ENCODE assay signal across 8 mouse cellular contexts in the genomic region with DNA sequence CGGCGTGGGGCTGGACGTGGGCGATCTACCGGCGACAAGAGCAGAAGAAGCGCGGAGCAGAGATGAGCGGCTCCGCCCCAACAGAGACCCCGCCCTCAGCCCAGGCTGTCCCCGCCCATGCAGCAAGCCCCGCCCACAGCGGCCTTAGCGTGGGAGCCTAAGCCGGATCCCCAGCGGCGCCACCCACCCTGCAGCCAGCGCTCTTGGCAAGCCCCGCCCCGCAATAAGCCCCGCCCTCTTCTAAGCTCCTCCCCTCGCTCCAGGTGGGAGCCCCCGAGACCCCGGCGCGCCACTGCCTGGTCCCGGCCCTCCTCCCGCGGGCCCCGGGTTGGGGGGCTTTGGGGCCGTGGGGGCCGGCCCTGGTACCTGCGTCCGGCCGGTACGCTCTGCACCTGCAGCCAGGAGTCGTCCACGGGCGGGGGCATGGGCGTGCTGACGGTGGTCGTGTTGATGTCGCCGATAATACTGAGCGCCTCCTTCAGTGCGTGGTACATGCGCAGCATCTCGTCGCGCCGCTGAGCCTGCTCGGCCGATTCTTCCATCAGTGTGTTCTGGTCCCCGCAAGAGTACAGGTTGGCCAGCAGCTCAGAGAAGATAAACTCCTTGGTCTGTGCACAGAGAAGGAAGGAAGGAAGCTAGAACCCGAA. TPM values are rescaled to one million over a fixed set of nuclear protein-coding genes. Genes with fewer than 3 reads are reported as not detected.
A peak's percentile ranks its signal among the peaks of the same experiment; 100 is the strongest.
DNase-seq lines count a peak whose midpoint lies in the region; ATAC-seq and TF ChIP-seq lines count a peak whose summit lies in the region.

No protein-coding gene starts in this region.

- no peak for TF ChIP-seq EP300 in liver, embryonic 14.5 days (IDR thresholded peaks at IDR 0.05; ENCODE audit: low read depth)
- no peak for TF ChIP-seq EP300 in stomach, postnatal 0 days (optimal IDR thresholded peaks at IDR 0.05)

- no peaks in the 10 kb centered on the region for H3K36me3 ChIP-seq in liver, embryonic 14.5 days (replicated peaks; ENCODE audit: control insufficient read depth, insufficient read depth, low read depth)
- H3K36me3 ChIP-seq in stomach, postnatal 0 days (ENCODE audit: control insufficient read depth, insufficient read depth, low read length), result no peaks in the 10 kb centered on the region

- peak overlapping the region; percentile 91 for H3K4me2 ChIP-seq in liver, embryonic 14.5 days (ENCODE audit: low read depth)
- peak overlapping the region; percentile 100 for H3K4me2 ChIP-seq in stomach, postnatal 0 days (replicated peaks; ENCODE audit: low read depth)

- H3K27me3 ChIP-seq in liver, embryonic 14.5 days (ENCODE audit: control insufficient read depth, insufficient read depth, low read length), result peaks cover 20% of the 10 kb centered on the region
- no peaks in the 10 kb centered on the region for H3K27me3 ChIP-seq in stomach, postnatal 0 days (ENCODE audit: control insufficient read depth, insufficient read depth, low read length)

- WGBS in liver, embryonic 14.5 days (ENCODE audit: insufficient replicate concordance), result 2% methylated on average over 45 of the region's 56 CpGs
- WGBS in stomach, postnatal 0 days, result 6% methylated on average over 51 of the region's 56 CpGs

- no peak for TF ChIP-seq CTCF in liver, embryonic 14.5 days (IDR thresholded peaks at IDR 0.05; ENCODE audit: low read depth)
- TF ChIP-seq CTCF in stomach, postnatal 0 days (IDR thresholded peaks at IDR 0.05; ENCODE audit: low read depth), result no peak

- no peak overlapping the region for H3K9ac ChIP-seq in liver, embryonic 14.5 days (replicated peaks)
- H3K9ac ChIP-seq in stomach, postnatal 0 days (ENCODE audit: low read length), result peak overlapping the region; percentile 70

- H3K4me3 ChIP-seq in liver, embryonic 14.5 days (ENCODE audit: insufficient read depth in 1 of 2, low read depth in 2 of 2, low read length in 2 of 2), result peak overlapping the region; percentile 5 to 48; a peak in 2 of 4 replicates
- peak overlapping the region; percentile 60 for H3K4me3 ChIP-seq in stomach, postnatal 0 days (ENCODE audit: low read depth, low read length)

- peak; percentile 64 for DNase-seq in cerebellum, adult 11-12 months
- peak; percentile 58 for DNase-seq in cerebellum, adult 9-11 months
- peak; percentile 62 for DNase-seq in gastrocnemius, adult 18-20 months (ENCODE audit: low spot score)
- peak; percentile 37 for DNase-seq in hindlimb bud, embryonic 11.5 days (ENCODE audit: extremely low spot score, low read depth, low spot score)
- peak; percentile 50 to 60 (median 58) for DNase-seq in liver, embryonic 14.5 days (ENCODE audit: low read depth in 3 of 3, low spot score in 3 of 3)
- DNase-seq in neural tube, embryonic 10.5 days (ENCODE audit: extremely low spot score, low spot score), result peak; percentile 93
- peak; percentile 94 for DNase-seq in stomach, postnatal 0 days (ENCODE audit: low spot score)

- H3K9me3 ChIP-seq in liver, embryonic 14.5 days (ENCODE audit: control insufficient read depth, low read length), result no peaks in the 10 kb centered on the region
- no peaks in the 10 kb centered on the region for H3K9me3 ChIP-seq in stomach, postnatal 0 days (ENCODE audit: control insufficient read depth, low read length)

- peaks cover 3 to 4% of the 10 kb centered on the region in 2 experiments; a peak in 3 of 4 replicates for H3K4me1 ChIP-seq in liver, embryonic 14.5 days (replicated peaks; ENCODE audit: control insufficient read depth in 2 of 2, insufficient read depth in 2 of 2, low read length in 1 of 2)
- H3K4me1 ChIP-seq in stomach, postnatal 0 days (replicated peaks; ENCODE audit: control insufficient read depth, insufficient read depth), result peaks cover 5% of the 10 kb centered on the region

- no peak overlapping the region for H3K27ac ChIP-seq in liver, embryonic 14.5 days
- H3K27ac ChIP-seq in stomach, postnatal 0 days (replicated peaks), result 0 out of 2 replicates have a peak overlapping the region, but pooled peaks have one; percentile 40

- no peak for ATAC-seq in cerebellum, adult (ENCODE audit: insufficient number of reproducible peaks, low FRiP score, low TSS enrichment)
- ATAC-seq in liver, embryonic 14.5 days (ENCODE audit: insufficient read depth), result peak; percentile 80
- peak; percentile 88 for ATAC-seq in stomach, postnatal 0 days (ENCODE audit: low FRiP score, low TSS enrichment)

RNA-seq across cellular contexts. Expression of gene Swi5, which starts 24.6 kb away (rescaled TPM):
- 100 to 1,000 TPM; 143 to 148 TPM for total RNA-seq in gastrocnemius, adult 18-20 months (2021)
- polyA plus RNA-seq in liver, embryonic 14.5 days (2012; rRNA removed), result 108 and 130 TPM in 2 replicates
- polyA plus RNA-seq in liver, embryonic 14.5 days (2014; fragmentation: Nextera tagmentation; extraction: Ambion mirVana), result 100.0 and 105 TPM in 2 replicates
- polyA plus RNA-seq in stomach, postnatal 0 days (2015; fragmentation: Nextera tagmentation; extraction: Ambion mirVana), result 254 and 313 TPM in 2 replicates

RNA-seq across cellular contexts. Expression of gene Golga2, which starts 25.3 kb away (rescaled TPM):
- total RNA-seq in gastrocnemius, adult 18-20 months (2021), result 10 to 100 TPM; 56.7 to 56.9 TPM
- polyA plus RNA-seq in liver, embryonic 14.5 days (2012; rRNA removed), result 10.0 and 13.0 TPM in 2 replicates
- polyA plus RNA-seq in liver, embryonic 14.5 days (2014; fragmentation: Nextera tagmentation; extraction: Ambion mirVana), result 6.9 and 7.6 TPM in 2 replicates
- polyA plus RNA-seq in stomach, postnatal 0 days (2015; fragmentation: Nextera tagmentation; extraction: Ambion mirVana), result 18.1 and 18.5 TPM in 2 replicates

RNA-seq across cellular contexts. Expression of gene Ciz1, which starts 39.7 kb away (rescaled TPM):
- total RNA-seq in gastrocnemius, adult 18-20 months (2021), result 10 to 100 TPM; 25.6 to 27.5 TPM
- polyA plus RNA-seq in liver, embryonic 14.5 days (2012; rRNA removed), result 40.3 and 43.3 TPM in 2 replicates
- 13.1 and 13.9 TPM in 2 replicates for polyA plus RNA-seq in liver, embryonic 14.5 days (2014; fragmentation: Nextera tagmentation; extraction: Ambion mirVana)
- polyA plus RNA-seq in stomach, postnatal 0 days (2015; fragmentation: Nextera tagmentation; extraction: Ambion mirVana), result 14.0 and 16.1 TPM in 2 replicates

RNA-seq across cellular contexts. Expression of gene Dnm1, which starts 40.7 kb away (rescaled TPM):
- 1 to 10 TPM; 3.5 to 5.3 TPM for total RNA-seq in gastrocnemius, adult 18-20 months (2021)
- polyA plus RNA-seq in liver, embryonic 14.5 days (2012; rRNA removed), result 2.9 and 4.0 TPM in 2 replicates
- 0.43 and 0.56 TPM in 2 replicates for polyA plus RNA-seq in liver, embryonic 14.5 days (2014; fragmentation: Nextera tagmentation; extraction: Ambion mirVana)
- 5.6 and 6.2 TPM in 2 replicates for polyA plus RNA-seq in stomach, postnatal 0 days (2015; fragmentation: Nextera tagmentation; extraction: Ambion mirVana)

RNA-seq across cellular contexts. Expression of gene Uck1, which starts 52.5 kb away (rescaled TPM):
- 10 to 100 TPM; 11.4 to 11.6 TPM for total RNA-seq in gastrocnemius, adult 18-20 months (2021)
- 17.7 and 19.8 TPM in 2 replicates for polyA plus RNA-seq in liver, embryonic 14.5 days (2012; rRNA removed)
- polyA plus RNA-seq in liver, embryonic 14.5 days (2014; fragmentation: Nextera tagmentation; extraction: Ambion mirVana), result 21.5 and 21.8 TPM in 2 replicates
- 32.2 and 34.8 TPM in 2 replicates for polyA plus RNA-seq in stomach, postnatal 0 days (2015; fragmentation: Nextera tagmentation; extraction: Ambion mirVana)

Comparison
In these comparisons a context has a peak if more than half of its experiments do, and no peak if none do; other contexts are left out.
1. DNase-seq: peak in every context shown above with its lines; median percentile 94 in stomach, postnatal 0 days; 93 in neural tube, embryonic 10.5 days; 64 in cerebellum, adult 11-12 months; 62 in gastrocnemius, adult 18-20 months; 58 in cerebellum, adult 9-11 months; 58 in liver, embryonic 14.5 days; 37 in hindlimb bud, embryonic 11.5 days.